Mouse (Mus musculus) bone marrow, adult 2 months (tissue): Measurements from ENCODE around the gene 1700016H13Rik. TPM values are rescaled to one million over a fixed set of nuclear protein-coding genes. Genes with fewer than 3 reads are reported as not detected.

Experiments
- H3K27ac ChIP-seq: fragments of 200-500 bp; 2 replicates; pipeline ENCODE4 v1.5.1; 2012; ENCODE audit warnings: low read depth, mild to moderate bottlenecking, control low read depth, inconsistent platforms, low read length; ENCODE audit not compliant: control insufficient read depth, poor library complexity, insufficient read depth
- H3K4me1 ChIP-seq: fragments of 200-500 bp; 2 replicates; pipeline ENCODE4 v1.6.1; 2011; ENCODE audit warnings: low read length; ENCODE audit not compliant: control insufficient read depth, insufficient read depth
- H3K4me3 ChIP-seq: fragments of 200-500 bp; replicated peaks from 2 replicates; pipeline ENCODE3; 2011; ENCODE audit warnings: mild to moderate bottlenecking, low read depth, low read length, control low read depth; ENCODE audit not compliant: control insufficient read depth
- CTCF ChIP-seq: fragments of 200-500 bp; IDR thresholded peaks from 2 replicates; pipeline ENCODE4 v1.5.1; 2011; ENCODE audit warnings: low read length, control low read depth; ENCODE audit not compliant: control insufficient read depth, insufficient read depth
- POLR2A ChIP-seq: fragments of 200-500 bp; IDR thresholded peaks from 2 replicates; pipeline ENCODE4 v1.6.1; 2011; ENCODE audit warnings: low read depth, mild to moderate bottlenecking, control low read depth, low read length, borderline replicate concordance; ENCODE audit not compliant: control insufficient read depth
- WGBS: fragments of 180-500 bp; shearing (Covaris S2); methylation state at CpG from one replicate; pipeline ENCODE4 v1.1.7; 2018; 5-methylcytosine and 5-hydroxymethylcytosine counted together
- polyA plus RNA-seq: library from polyadenylated mRNA; stranded (reverse); fragments of >200 nt; gene quantifications from 2 replicates; pipeline ENCODE4 v1.2.4, GENCODE M21; 2011; ENCODE audit warnings: low replicate concordance; ENCODE audit not compliant: missing spikeins, insufficient read depth, insufficient read length

The 1700016H13Rik gene
- polyA plus RNA-seq, 1 experiment: not detected

DNA sequence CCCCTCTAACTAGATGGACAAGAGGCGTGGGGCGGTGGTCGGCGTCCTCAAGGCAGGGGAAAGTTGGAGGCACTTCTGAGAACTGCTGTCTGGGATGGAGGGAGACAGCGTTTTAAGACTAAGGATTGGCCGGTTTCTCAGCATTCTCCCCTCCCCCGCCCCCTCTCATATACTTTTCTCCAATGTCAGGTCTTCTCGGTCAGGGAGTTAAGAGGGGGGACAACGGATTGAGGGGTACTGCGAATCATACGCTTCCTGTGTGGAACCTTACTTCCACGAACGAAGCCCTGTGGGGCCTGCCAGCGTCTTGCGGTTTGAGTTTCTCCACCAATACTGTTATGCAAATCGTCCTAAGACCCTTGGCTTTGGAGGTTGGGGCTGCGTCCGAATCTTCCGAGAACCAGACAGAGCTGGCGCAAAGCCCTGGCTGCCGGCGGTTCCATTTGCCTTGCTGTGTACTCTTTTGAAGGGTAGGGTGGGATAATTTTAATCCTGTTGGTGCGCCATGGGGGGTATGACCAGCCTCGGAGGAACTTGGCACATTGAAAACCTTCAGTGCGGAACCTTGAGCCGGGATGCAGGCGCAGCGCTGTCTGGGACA lies 37.3 kb upstream of the 1700016H13Rik start:
- TF ChIP-seq CTCF (no peak), POLR2A (no peak; the same call in 1 of the 2 replicates)
- peak overlapping the region; percentile 100 for H3K4me3 ChIP-seq
- peaks cover 2% of the 10 kb centered on the region for H3K4me1 ChIP-seq
- WGBS: under 1% methylated on average over 28 of the region's 28 CpGs
- H3K27ac ChIP-seq: peak overlapping the region; percentile 92

DNA sequence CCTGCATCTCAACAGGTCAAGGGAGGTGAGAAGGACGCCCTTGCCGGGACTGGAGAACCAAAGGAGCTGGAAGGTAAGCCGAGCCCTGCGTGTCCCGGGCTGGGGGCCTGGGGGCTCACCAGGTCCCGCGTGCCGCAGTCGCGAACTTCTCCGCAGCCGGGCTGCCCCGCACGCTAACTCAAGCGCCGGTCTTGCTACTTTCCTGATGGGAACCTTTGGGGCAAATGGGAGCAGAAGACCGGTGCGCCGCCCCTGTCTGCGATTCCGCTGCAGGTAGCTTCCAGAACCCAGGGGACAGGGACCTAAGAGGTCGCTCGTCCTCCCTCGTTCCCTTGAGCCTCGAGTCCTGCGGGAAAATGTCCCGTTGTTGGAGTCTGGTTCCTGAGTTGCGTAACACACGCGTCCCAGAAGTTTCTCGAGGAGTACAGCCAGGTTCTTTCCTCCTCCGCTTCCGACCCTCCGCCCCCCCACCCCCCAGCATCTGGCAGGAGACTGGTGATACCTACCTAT lies 36.8 kb upstream of the 1700016H13Rik start:
- H3K4me3 ChIP-seq: peak overlapping the region; percentile 100

DNA sequence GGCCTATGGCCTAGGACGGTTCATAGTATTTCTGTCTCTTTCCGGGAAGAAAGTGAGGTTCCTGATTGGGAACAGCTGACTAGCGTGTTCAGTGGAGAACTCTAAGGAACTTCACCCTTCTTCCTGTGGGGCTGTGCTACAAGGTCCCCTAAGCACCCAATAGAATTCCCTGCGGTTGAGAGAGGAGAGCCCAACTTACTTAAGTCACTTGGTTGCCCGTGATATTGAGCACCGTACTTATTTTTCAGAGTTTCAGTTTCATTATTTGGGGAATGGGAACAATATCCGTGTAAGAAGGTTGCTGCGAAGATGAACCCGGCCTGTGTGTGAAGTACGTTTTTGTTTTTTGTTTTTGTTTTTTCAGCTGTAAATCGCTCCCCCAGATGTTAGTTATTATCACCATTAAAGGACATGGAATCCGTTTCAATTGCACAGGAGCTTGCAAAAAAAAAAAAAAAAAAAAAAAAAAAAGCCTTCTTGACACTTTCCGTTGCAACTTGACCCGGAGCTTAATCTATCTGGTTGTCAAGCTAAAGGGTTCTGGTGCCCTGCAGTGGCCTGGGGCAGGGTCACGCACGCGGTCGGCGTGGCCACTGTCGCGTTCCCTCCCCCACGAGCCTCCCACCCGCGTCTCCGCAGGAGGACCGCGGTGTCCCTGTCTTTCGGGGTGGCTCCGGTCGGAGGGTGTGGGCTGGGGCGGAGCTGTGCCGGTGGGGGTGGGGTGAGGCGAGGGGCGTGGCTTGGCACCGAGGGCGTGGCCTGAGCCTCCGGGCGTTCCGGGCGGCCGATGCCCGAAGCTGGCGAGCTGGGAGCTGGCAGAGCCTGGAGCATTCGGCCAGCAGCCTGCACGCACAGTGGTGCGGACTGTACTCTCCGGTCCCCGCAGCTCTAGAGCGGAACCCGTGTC lies 36.1 kb upstream of the 1700016H13Rik start, which contains the start of gene Aff1:
Aff1 (plus strand) TSS at position 751 of the 907 bp plus-strand sequence.
- no peak for TF ChIP-seq CTCF
- peak; percentile 93 for TF ChIP-seq POLR2A
- H3K4me3 ChIP-seq: peak within 1 kb of the TSS; percentile 100
- under 1% methylated on average over 50 of the region's 50 CpGs for WGBS

More for the DNA sequence above, 36.8 kb upstream of the 1700016H13Rik start:
- no peak for TF ChIP-seq POLR2A
- no peak for TF ChIP-seq CTCF
- no peaks in the 10 kb centered on the region; the same call in 1 of the 2 replicates for H3K4me1 ChIP-seq
- WGBS: 1% methylated on average over 34 of the region's 34 CpGs
- peak overlapping the region; percentile 92 for H3K27ac ChIP-seq

DNA sequence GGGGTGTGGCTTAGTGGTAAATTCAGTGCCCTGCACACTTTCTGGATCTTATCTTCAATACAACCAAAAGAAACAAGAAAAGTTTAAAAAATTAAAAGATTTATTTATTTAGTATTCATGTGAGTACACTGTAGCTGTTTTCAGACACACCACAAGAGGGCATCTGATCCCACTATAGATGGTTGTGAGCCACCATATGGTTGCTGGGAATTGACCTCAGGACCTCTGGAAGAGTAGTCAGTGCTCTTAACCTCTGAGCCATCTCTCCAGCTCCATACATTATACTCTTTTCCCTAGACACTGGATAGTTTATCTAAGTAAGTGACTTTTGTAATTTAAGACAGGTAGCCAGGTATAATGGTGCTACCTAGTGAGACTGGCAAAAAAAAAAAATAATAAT lies 35.4 kb upstream of the 1700016H13Rik start:
- TF ChIP-seq CTCF (no peak), POLR2A (no peak)
- H3K27ac ChIP-seq: no peak overlapping the region
- no peaks in the 10 kb centered on the region for H3K4me1 ChIP-seq
- no peak overlapping the region for H3K4me3 ChIP-seq

More for the DNA sequence above, 36.1 kb upstream of the 1700016H13Rik start, which contains the start of gene Aff1:
- Histone ChIP-seq H3K27ac (peak within 1 kb of the TSS; percentile 92), H3K4me1 (no peaks in the 10 kb centered on the region)

DNA sequence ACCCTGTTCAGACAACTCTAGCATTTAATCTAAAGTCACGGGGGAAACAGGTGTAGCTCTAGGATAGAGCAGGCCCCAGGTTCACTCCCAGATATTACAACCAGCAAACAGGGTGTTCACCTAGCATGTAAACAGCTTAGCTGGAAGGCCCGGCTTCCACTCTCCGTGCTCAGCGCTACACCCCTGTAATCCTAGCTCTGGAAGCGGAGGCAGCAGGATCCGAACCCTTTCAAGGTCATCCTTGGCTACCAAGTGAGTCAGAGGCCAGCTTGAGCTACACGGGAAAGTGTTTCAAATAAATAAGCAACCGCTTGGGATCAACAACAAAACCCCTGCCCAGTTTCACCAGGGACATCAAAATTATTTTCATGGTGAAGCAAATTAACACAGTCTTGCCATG lies 34.4 kb upstream of the 1700016H13Rik start:
- H3K4me3 ChIP-seq: no peak overlapping the region
- peaks cover 2% of the 10 kb centered on the region; the same call in 1 of the 2 replicates for H3K4me1 ChIP-seq
- no peak for TF ChIP-seq POLR2A
- no peak for TF ChIP-seq CTCF
- H3K27ac ChIP-seq: no peak overlapping the region
- WGBS: 90% methylated on average over 8 of the region's 8 CpGs

DNA sequence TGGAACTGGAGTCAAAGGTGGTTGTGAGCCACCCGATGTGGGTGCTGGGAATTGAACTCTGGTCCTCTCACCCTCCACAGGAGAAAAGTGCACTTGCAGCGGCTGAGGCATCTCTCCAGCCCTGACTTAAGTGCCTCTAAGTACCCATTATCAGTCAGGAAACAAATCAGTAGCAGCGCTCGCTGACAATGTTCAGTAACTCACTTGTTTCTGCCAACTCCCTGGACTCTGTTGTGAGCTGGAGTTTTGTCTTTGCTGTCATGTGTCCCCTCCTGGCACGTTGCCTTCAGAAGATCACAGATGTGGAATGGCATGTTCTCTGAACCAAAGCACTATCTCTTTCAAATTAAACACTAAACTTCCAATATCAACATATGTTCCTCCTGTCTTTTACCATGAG lies 33.8 kb upstream of the 1700016H13Rik start:
- H3K4me3 ChIP-seq: no peak overlapping the region
- no peak overlapping the region for H3K27ac ChIP-seq
- TF ChIP-seq POLR2A: no peak
- TF ChIP-seq CTCF: no peak
- H3K4me1 ChIP-seq: peaks cover 2% of the 10 kb centered on the region; the same call in 1 of the 2 replicates
- 76% methylated on average over 5 of the region's 5 CpGs for WGBS

DNA sequence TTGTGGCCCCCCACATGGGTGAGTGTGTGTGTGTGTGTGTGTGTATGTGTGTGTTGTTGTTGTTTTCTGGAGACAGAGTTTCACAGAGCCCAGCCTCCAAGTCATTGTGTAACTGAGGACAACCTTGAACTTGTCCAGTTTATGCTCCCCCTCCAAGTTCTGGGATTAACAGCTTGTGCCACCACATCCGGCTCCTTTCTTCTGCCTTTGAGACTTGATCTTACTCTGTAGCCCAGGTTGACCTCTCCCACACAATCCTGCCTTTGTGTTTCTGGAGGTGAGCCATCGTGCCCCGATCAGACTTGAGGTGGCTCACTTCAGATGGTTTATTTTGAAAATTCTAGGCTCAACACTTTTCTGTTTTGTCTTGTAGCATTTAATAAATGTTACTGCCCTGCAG lies 26.0 kb upstream of the 1700016H13Rik start:
- H3K27ac ChIP-seq: no peak overlapping the region
- TF ChIP-seq POLR2A: no peak
- TF ChIP-seq CTCF: no peak
- 80% methylated on average over 3 of the region's 3 CpGs for WGBS
- no peak overlapping the region for H3K4me3 ChIP-seq
- peaks cover 2% of the 10 kb centered on the region; the same call in 1 of the 2 replicates for H3K4me1 ChIP-seq

DNA sequence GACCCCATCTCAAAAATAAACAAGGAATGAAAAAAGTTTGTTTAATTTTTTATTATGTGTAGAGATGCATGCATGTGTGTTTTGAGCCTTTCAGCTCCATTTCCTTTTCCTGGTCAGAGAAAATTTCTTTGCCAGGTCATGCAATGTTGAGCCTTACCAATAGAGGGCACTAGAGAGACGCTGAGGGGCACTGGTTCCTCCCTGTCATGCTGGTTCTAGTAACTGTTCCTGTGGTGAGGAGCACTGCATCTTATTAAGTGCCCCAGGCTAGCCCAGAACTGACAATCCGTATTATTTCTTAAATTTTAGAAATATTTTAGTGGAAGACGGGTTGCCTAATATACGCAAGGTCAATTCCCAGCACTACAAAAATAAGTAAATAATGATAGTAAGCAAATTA lies 24.6 kb upstream of the 1700016H13Rik start:
- TF ChIP-seq POLR2A (no peak), CTCF (peak; percentile 93)
- H3K27ac ChIP-seq: no peak overlapping the region
- 38% methylated on average over 4 of the region's 4 CpGs for WGBS
- peaks cover under 1% of the 10 kb centered on the region; the same call in 1 of the 2 replicates for H3K4me1 ChIP-seq
- H3K4me3 ChIP-seq: no peak overlapping the region
